ENCODE assay signal across 14 mouse cellular contexts in the genomic region with DNA sequence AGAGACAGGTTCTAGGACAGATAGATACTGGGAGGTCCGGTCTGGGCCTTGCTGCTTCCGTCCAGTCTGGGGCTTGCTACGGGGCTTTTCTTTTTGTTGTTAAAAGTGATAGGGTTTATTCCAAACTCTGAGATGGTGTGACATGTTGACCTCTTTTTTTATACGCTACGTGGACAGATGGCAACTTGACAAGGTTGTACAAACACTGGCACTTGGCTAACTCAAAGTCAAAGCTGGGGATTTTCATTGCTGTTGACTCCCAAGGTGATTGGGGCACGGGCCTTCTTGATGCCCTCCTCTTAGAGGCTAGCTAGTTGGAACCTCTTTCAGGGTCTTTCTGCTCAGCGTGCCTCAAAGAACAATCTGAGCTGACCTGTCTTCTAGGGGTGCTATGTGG. TPM values are rescaled to one million over a fixed set of nuclear protein-coding genes. Genes with fewer than 3 reads are reported as not detected.
DNase-seq lines count a peak whose midpoint lies in the region; ATAC-seq lines count a peak whose summit lies in the region.
"Had no signal": no experiment of that assay in that cellular context is flagged by ENCODE, and none has a peak within 500 bp of the region (broad histone marks: within the 10 kb centered on the region; RNA-seq: fewer than 3 reads in every experiment).

No protein-coding gene starts in this region.

- H3K9ac ChIP-seq in heart, embryonic 16.5 days (ENCODE audit: low read length) = no peak overlapping the region
- H3K9ac ChIP-seq: lung, embryonic 14.5 days had no signal

- H3K9me3 ChIP-seq in heart, embryonic 16.5 days (replicated peaks; ENCODE audit: control insufficient read depth, low read length) = 0 out of 2 replicates have a peak, but pooled peaks cover 3% of the 10 kb centered on the region
- H3K9me3 ChIP-seq in limb, embryonic 10.5 days (replicated peaks) = no peaks in the 10 kb centered on the region

- H3K4me1 ChIP-seq in heart, embryonic 16.5 days (ENCODE audit: control insufficient read depth, insufficient read depth, low read length) = peaks cover 5% of the 10 kb centered on the region; the same call in 1 of the 2 replicates
- H3K4me1 ChIP-seq in limb, embryonic 10.5 days = peaks cover 14% of the 10 kb centered on the region; the same call in 1 of the 2 replicates

- no peaks in the 10 kb centered on the region for H3K27me3 ChIP-seq in heart, embryonic 16.5 days (ENCODE audit: control insufficient read depth, insufficient read depth, low read length)
- no peaks in the 10 kb centered on the region for H3K27me3 ChIP-seq in limb, embryonic 10.5 days (ENCODE audit: low read depth, poor library complexity, severe bottlenecking)
- H3K27me3 ChIP-seq: CH12.LX had no signal

- ATAC-seq in heart, embryonic 16.5 days (replicated peaks; ENCODE audit: extremely low read depth, insufficient read depth, low FRiP score) = 0 out of 2 replicates have a peak, but pooled peaks have one; percentile 14

- H3K4me3 ChIP-seq in heart, embryonic 16.5 days (ENCODE audit: low read length) = no peak overlapping the region
- no peak overlapping the region for H3K4me3 ChIP-seq in limb, embryonic 10.5 days
- H3K4me3 ChIP-seq: gastrocnemius, adult 2 months had no signal

- H3K36me3 ChIP-seq in heart, embryonic 16.5 days (ENCODE audit: control insufficient read depth, insufficient read depth) = no peaks in the 10 kb centered on the region
- H3K36me3 ChIP-seq in limb, embryonic 10.5 days = no peaks in the 10 kb centered on the region

- H3K4me2 ChIP-seq in heart, embryonic 16.5 days (ENCODE audit: low read depth, low read length) = no peak overlapping the region
- H3K4me2 ChIP-seq: liver, embryonic 11.5 days; lung, embryonic 14.5 days had no signal

- peak; percentile 67 for DNase-seq in adrenal gland, postnatal 14 days
- no peak for DNase-seq in adrenal gland, adult 18-20 months (ENCODE audit: low spot score in 2 of 2)
- DNase-seq in heart, postnatal 14 days = no peak
- DNase-seq in urinary bladder, postnatal 36 days (ENCODE audit: low spot score in 2 of 2) = peak; percentile 9 to 13
- no peak for DNase-seq in urinary bladder, postnatal 4 days (ENCODE audit: low spot score in 2 of 2)
- no peak for DNase-seq in limb, embryonic 10.5 days (ENCODE audit: low spot score)
- DNase-seq: lung, embryonic 14.5 days; lung, postnatal 36 days; retina, postnatal 1 day; thymus, postnatal 14 days had no signal

- peak overlapping the region; percentile 22; the same call in 1 of the 2 replicates for H3K27ac ChIP-seq in heart, embryonic 16.5 days (ENCODE audit: low read length)
- no peak overlapping the region for H3K27ac ChIP-seq in limb, embryonic 10.5 days
- H3K27ac ChIP-seq: gastrocnemius, adult 2 months had no signal

- 75% methylated on average over 7 of the region's 7 CpGs for WGBS in heart, embryonic 16.5 days
- 87% methylated on average over 7 of the region's 7 CpGs for WGBS in limb, embryonic 10.5 days

- intact Hi-C loops in heart, postnatal 14 days (cut with DNase I) = no loop called here

RNA-seq across cellular contexts. Expression of a gene that starts 13.7 kb away (rescaled TPM):
- total RNA-seq in adrenal gland, postnatal 14 days (2021) = 359 and 395 TPM in 2 replicates
- total RNA-seq in adrenal gland, adult 18-20 months (2021) = 100 to 1,000 TPM; 404 to 543 TPM
- 157 TPM in 2 replicates for polyA plus RNA-seq in heart, embryonic 16.5 days (2015; fragmentation: Nextera tagmentation; extraction: Ambion mirVana)
- total RNA-seq in heart, postnatal 14 days (2021) = 10 to 100 TPM; 13.6 to 14.6 TPM
- polyA plus RNA-seq in limb, embryonic 10.5 days (2016; fragmentation: Nextera tagmentation; extraction: Ambion mirVana) = 273 and 313 TPM in 2 replicates

Comparison
In these comparisons a context has a peak if more than half of its experiments do, and no peak if none do; other contexts are left out.
1. DNase-seq: peak in adrenal gland, postnatal 14 days (single experiment) and urinary bladder, postnatal 36 days (2 of 2); none in adrenal gland, adult 18-20 months (0 of 2), heart, postnatal 14 days (0 of 2), urinary bladder, postnatal 4 days (0 of 2) and limb, embryonic 10.5 days (single experiment).
2. RNA of a gene that starts 13.7 kb away (total RNA-seq): 404 to 543 TPM in adrenal gland, adult 18-20 months and 359 to 395 TPM in adrenal gland, postnatal 14 days; 13.6 to 14.6 TPM in heart, postnatal 14 days; every median in the first group is over 10 times any median in the second.